9 mouse cellular contexts compared by ENCODE assay signal in the genomic region with DNA sequence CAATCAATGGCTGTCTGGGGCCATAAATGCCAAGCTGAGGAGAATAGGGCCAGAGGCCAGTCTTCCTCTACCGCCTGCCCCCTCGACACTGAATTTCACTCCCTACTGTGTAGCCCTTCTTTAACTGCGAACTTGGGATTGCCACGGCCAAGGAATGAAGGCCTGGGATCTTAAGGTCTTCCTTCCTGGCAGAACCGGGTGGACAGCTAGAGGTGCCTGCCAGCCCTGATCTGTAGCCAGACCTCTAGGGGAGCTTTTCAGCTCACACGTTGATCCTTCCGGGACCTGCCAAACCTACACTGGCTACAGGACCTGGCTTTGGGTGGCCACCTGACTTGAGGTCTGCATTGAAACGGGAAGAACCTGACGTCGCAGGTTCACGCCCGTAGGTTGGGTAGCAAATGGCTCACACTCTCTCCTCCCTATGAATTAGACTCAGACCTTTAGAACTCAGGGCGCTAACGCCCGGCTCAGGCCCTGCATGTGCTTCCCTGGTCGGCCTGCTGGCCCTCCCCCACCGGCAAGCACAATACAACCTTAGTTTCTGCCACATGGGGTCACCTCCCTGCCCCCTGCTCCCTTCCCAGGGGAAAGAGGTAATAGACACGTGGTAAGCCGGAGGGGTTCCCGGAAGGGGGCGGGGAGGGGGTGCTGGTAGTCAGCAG. TPM values are rescaled to one million over a fixed set of nuclear protein-coding genes. Genes with fewer than 3 reads are reported as not detected.
DNase-seq lines count a peak whose midpoint lies in the region; ATAC-seq and TF ChIP-seq lines count a peak whose summit lies in the region.
"Had no signal": no experiment of that assay in that cellular context is flagged by ENCODE, and none has a peak within 500 bp of the region (broad histone marks: within the 10 kb centered on the region; RNA-seq: fewer than 3 reads in every experiment).

No protein-coding gene starts in this region.

- peak overlapping the region; percentile 71 for H3K4me3 ChIP-seq in ES-Bruce4 (ENCODE audit: low read depth, low read length)
- peak overlapping the region; percentile 25; the same call in 1 of the 2 replicates for H3K4me3 ChIP-seq in forebrain, postnatal 0 days (ENCODE audit: low read depth, low read length)
- H3K4me3 ChIP-seq in liver, embryonic 16.5 days (ENCODE audit: low read depth, low read length), result no peak overlapping the region

- no peak for TF ChIP-seq POLR2A in ES-Bruce4 (IDR thresholded peaks at IDR 0.05; ENCODE audit: insufficient read depth, low read length)

- no peak for ATAC-seq in cerebellum, adult (ENCODE audit: insufficient number of reproducible peaks, low FRiP score, low TSS enrichment)
- ATAC-seq in forebrain, postnatal 0 days, result no peak
- no peak for ATAC-seq in liver, embryonic 16.5 days (ENCODE audit: low read depth)

- peak overlapping the region; percentile 43 for H3K4me2 ChIP-seq in forebrain, postnatal 0 days (ENCODE audit: low read depth)
- peak overlapping the region; percentile 41 for H3K4me2 ChIP-seq in liver, embryonic 16.5 days (ENCODE audit: low read depth, low read length)

- WGBS in forebrain, postnatal 0 days, result 6% methylated on average over 21 of the region's 21 CpGs
- WGBS in liver, embryonic 16.5 days (ENCODE audit: insufficient replicate concordance), result 7% methylated on average over 21 of the region's 21 CpGs

- peak overlapping the region; percentile 95 for H3K27ac ChIP-seq in ES-Bruce4 (ENCODE audit: insufficient read depth, low read length)
- H3K27ac ChIP-seq in forebrain, postnatal 0 days (ENCODE audit: low read depth, low read length), result no peak overlapping the region
- H3K27ac ChIP-seq in liver, embryonic 16.5 days (ENCODE audit: low read length), result no peak overlapping the region

- no peaks in the 10 kb centered on the region for H3K27me3 ChIP-seq in ES-Bruce4 (ENCODE audit: control insufficient read depth, insufficient read depth, low read length, poor library complexity, severe bottlenecking)
- peaks cover 27% of the 10 kb centered on the region for H3K27me3 ChIP-seq in forebrain, postnatal 0 days (ENCODE audit: insufficient read depth, low read length)
- peaks cover 46% of the 10 kb centered on the region for H3K27me3 ChIP-seq in liver, embryonic 16.5 days (ENCODE audit: control insufficient read depth, insufficient read depth, low read depth, low read length)

- H3K36me3 ChIP-seq in ES-Bruce4 (ENCODE audit: control insufficient read depth, insufficient read depth, low read length, poor library complexity, severe bottlenecking), result peaks cover 11% of the 10 kb centered on the region
- no peaks in the 10 kb centered on the region for H3K36me3 ChIP-seq in forebrain, postnatal 0 days (ENCODE audit: insufficient read depth)
- no peaks in the 10 kb centered on the region for H3K36me3 ChIP-seq in liver, embryonic 16.5 days (ENCODE audit: control insufficient read depth, insufficient read depth)

- DNase-seq in cerebellum, postnatal 10 days, result peak; percentile 35 to 39
- DNase-seq in forebrain, postnatal 0 days, result no peak
- no peak for DNase-seq in adrenal gland, postnatal 36 days
- DNase-seq in cerebellum, adult 11 months, result no peak
- no peak for DNase-seq in kidney, postnatal 25 days
- DNase-seq: lung, postnatal 14 days had no signal

- no peak for TF ChIP-seq CTCF in ES-Bruce4 (IDR thresholded peaks at IDR 0.05; ENCODE audit: low read depth, low read length)
- TF ChIP-seq CTCF in forebrain, postnatal 0 days (IDR thresholded peaks at IDR 0.05; ENCODE audit: low read depth), result no peak

- peak overlapping the region; percentile 62 for H3K9ac ChIP-seq in ES-Bruce4 (ENCODE audit: low read depth, poor library complexity, severe bottlenecking)
- H3K9ac ChIP-seq in forebrain, postnatal 0 days, result no peak overlapping the region
- H3K9ac ChIP-seq in liver, embryonic 16.5 days (ENCODE audit: low read depth, low read length), result no peak overlapping the region

- H3K4me1 ChIP-seq in ES-Bruce4 (ENCODE audit: control insufficient read depth, insufficient read depth, low read length), result peaks cover 7% of the 10 kb centered on the region
- no peaks in the 10 kb centered on the region; the same call in none of the 2 replicates for H3K4me1 ChIP-seq in forebrain, postnatal 0 days (ENCODE audit: insufficient read depth)
- H3K4me1 ChIP-seq in liver, embryonic 16.5 days (ENCODE audit: control insufficient read depth, low read depth, low read length), result peaks cover 7% of the 10 kb centered on the region

- H3K9me3 ChIP-seq in ES-Bruce4 (replicated peaks; ENCODE audit: control insufficient read depth, insufficient read depth, low read length, poor library complexity, severe bottlenecking), result no peaks in the 10 kb centered on the region
- H3K9me3 ChIP-seq in forebrain, postnatal 0 days (ENCODE audit: low read length), result no peaks in the 10 kb centered on the region
- no peaks in the 10 kb centered on the region for H3K9me3 ChIP-seq in liver, embryonic 16.5 days (replicated peaks; ENCODE audit: control insufficient read depth, low read length)

- peak; percentile 85 for TF ChIP-seq EP300 in ES-Bruce4 (IDR thresholded peaks at IDR 0.05; ENCODE audit: insufficient read depth, low read depth, low read length)

RNA-seq across cellular contexts. Expression of gene Lin28a, which starts 1.3 kb away (rescaled TPM):
- 201 and 217 TPM in 2 replicates for polyA plus RNA-seq in ES-Bruce4 (2011; ENCODE audit: insufficient read depth, insufficient read length, low read depth, missing spikeins)
- 0.05 TPM in 1 of 2 replicates, not detected in the other for total RNA-seq in forebrain, postnatal 0 days (2014; rRNA removed)
- not detected in 2 replicates for polyA plus RNA-seq in forebrain, postnatal 0 days (2015; fragmentation: Nextera tagmentation; extraction: Ambion mirVana)
- polyA plus RNA-seq in liver, embryonic 16.5 days (2015; fragmentation: Nextera tagmentation; extraction: Ambion mirVana), result 1.1 and 1.5 TPM in 2 replicates
- total RNA-seq in adrenal gland, postnatal 36 days (2021), result not detected

RNA-seq across cellular contexts. Expression of gene Dhdds, which starts 16.6 kb away (rescaled TPM):
- polyA plus RNA-seq in ES-Bruce4 (2011; ENCODE audit: insufficient read depth, insufficient read length, low read depth, missing spikeins), result 18.5 and 23.5 TPM in 2 replicates
- total RNA-seq in forebrain, postnatal 0 days (2014; rRNA removed), result 40.2 and 42.0 TPM in 2 replicates
- 39.8 and 43.5 TPM in 2 replicates for polyA plus RNA-seq in forebrain, postnatal 0 days (2015; fragmentation: Nextera tagmentation; extraction: Ambion mirVana)
- 17.4 and 20.2 TPM in 2 replicates for polyA plus RNA-seq in liver, embryonic 16.5 days (2015; fragmentation: Nextera tagmentation; extraction: Ambion mirVana)
- 10 to 100 TPM; 42.8 to 53.9 TPM for total RNA-seq in adrenal gland, postnatal 36 days (2021)

RNA-seq across cellular contexts. Expression of gene Zfp683, which starts 36.3 kb away (rescaled TPM):
- not detected in 2 replicates for polyA plus RNA-seq in ES-Bruce4 (2011; ENCODE audit: insufficient read depth, insufficient read length, low read depth, missing spikeins)
- not detected in 2 replicates for total RNA-seq in forebrain, postnatal 0 days (2014; rRNA removed)
- polyA plus RNA-seq in forebrain, postnatal 0 days (2015; fragmentation: Nextera tagmentation; extraction: Ambion mirVana), result not detected in 2 replicates
- polyA plus RNA-seq in liver, embryonic 16.5 days (2015; fragmentation: Nextera tagmentation; extraction: Ambion mirVana), result not detected in 2 replicates
- total RNA-seq in adrenal gland, postnatal 36 days (2021), result not detected

RNA-seq across cellular contexts. Expression of gene Crybg2, which starts 43.3 kb away (rescaled TPM):
- 19.2 and 26.1 TPM in 2 replicates for polyA plus RNA-seq in ES-Bruce4 (2011; ENCODE audit: insufficient read depth, insufficient read length, low read depth, missing spikeins)
- total RNA-seq in forebrain, postnatal 0 days (2014; rRNA removed), result 3.4 and 11.8 TPM in 2 replicates
- 3.7 and 4.5 TPM in 2 replicates for polyA plus RNA-seq in forebrain, postnatal 0 days (2015; fragmentation: Nextera tagmentation; extraction: Ambion mirVana)
- polyA plus RNA-seq in liver, embryonic 16.5 days (2015; fragmentation: Nextera tagmentation; extraction: Ambion mirVana), result 0.61 and 0.68 TPM in 2 replicates
- total RNA-seq in adrenal gland, postnatal 36 days (2021), result not detected

RNA-seq across cellular contexts. Expression of gene Hmgn2, which starts 48.9 kb away (rescaled TPM):
- polyA plus RNA-seq in ES-Bruce4 (2011; ENCODE audit: insufficient read depth, insufficient read length, low read depth, missing spikeins), result 253 and 257 TPM in 2 replicates
- total RNA-seq in forebrain, postnatal 0 days (2014; rRNA removed), result 377 and 408 TPM in 2 replicates
- polyA plus RNA-seq in forebrain, postnatal 0 days (2015; fragmentation: Nextera tagmentation; extraction: Ambion mirVana), result 1,226 and 1,340 TPM in 2 replicates
- 517 and 560 TPM in 2 replicates for polyA plus RNA-seq in liver, embryonic 16.5 days (2015; fragmentation: Nextera tagmentation; extraction: Ambion mirVana)
- total RNA-seq in adrenal gland, postnatal 36 days (2021), result 100 to 1,000 TPM; 130 to 337 TPM

Comparison
In these comparisons a context has a peak if more than half of its experiments do, and no peak if none do; other contexts are left out.
1. DNase-seq: peak in cerebellum, postnatal 10 days (2 of 2); none in forebrain, postnatal 0 days (single experiment), adrenal gland, postnatal 36 days (0 of 2), cerebellum, adult 11 months (single experiment) and kidney, postnatal 25 days (0 of 2).
2. RNA of gene Lin28a, which starts 1.3 kb away (polyA plus RNA-seq): 201 to 217 TPM in ES-Bruce4; 1.1 to 1.5 TPM in liver, embryonic 16.5 days and not detected in forebrain, postnatal 0 days; every median in the first group is over 10 times any median in the second.